Mouse (Mus musculus): ENCODE data around the gene Retsat. TPM values are rescaled to one million over a fixed set of nuclear protein-coding genes. Genes with fewer than 3 reads are reported as not detected.

The Retsat gene
- 10.9 TPM for polyA plus RNA-seq (2014; fragmentation: Illumina TruSeq; extraction: RNeasy Lipid Tissue Mini Kit (QIAGEN cat#74804))

DNA sequence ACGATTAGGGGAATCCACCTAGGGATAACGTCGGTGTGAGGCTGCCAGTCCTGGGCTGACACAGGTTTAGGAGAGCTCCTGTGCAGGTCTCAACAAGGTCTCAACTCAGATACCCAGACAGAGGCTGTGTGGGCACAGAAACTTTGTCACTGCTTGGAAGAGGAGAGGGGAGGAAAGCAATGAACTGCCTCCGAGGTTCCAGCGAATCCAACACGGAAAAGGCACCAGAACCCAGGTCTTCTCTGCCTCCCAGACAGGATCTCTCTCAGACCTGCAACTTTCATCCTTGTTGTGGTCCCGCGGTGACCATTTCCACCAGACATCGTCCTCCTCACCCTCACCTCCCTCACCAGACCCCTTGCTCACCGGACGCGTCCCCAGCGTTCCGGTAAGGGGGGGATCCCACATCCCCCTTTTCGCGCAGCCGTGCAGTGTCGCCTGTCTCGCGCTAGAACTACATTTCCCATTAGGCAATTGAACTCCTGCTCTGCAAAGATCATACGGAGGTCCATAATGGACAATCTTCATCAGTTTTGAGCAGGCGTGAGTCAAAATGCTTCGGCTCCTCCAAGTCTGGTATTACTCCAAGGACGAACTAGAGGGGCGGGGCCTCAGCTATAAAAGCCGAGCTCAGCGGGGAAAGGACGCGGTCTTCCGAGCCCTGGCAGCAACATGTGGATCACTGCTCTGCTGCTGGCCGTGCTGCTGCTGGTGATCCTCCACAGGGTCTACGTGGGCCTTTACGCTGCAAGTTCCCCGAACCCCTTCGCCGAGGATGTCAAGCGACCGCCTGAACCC is at the start of gene Retsat, which contains the start of gene Elmod3:
Retsat (plus strand) TSS at position 520 of the 798 bp plus-strand sequence.
Elmod3 (minus strand) TSS at position 458 of the 798 bp plus-strand sequence.

DNA sequence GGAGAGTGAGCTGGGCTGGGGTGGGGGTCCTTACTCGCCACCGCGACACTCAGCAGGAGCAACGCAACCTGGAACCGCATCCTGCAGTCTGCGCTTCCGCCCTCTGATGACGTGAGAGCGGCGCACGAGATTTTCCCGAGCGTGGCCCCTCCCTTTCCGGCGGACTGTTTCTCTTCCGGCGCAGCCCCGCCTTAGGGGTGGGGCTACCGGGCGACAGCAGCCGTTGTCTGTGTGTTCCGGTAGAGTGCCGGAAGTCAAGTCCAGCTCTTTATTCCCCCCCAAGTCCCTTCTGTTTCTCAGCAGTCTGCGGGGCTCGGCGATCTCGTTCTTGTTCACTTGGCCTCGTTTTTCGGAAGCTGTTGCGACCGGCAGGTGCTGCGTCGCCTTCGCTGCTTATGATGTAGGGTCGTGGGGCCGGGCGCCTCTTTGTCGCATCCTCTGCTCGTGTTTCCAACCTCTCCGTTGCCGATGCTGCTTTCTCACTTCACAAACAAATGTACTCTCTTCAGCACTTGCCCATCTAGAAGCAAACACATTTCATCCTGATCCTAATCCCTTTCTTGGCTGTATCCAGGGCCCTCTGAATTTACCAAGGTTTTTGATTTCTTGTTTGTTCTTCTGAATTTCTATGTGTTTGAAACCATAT is 18.5 kb downstream of the Retsat start, which contains the start of gene Tgoln1:
Tgoln1 (minus strand) TSS at position 358 of the 646 bp plus-strand sequence.

Other genes with a start within 250 kb of the Retsat start
- gene Tmem150a, start 243.0 kb upstream of the Retsat start, polyA plus RNA-seq (2014; fragmentation: Illumina TruSeq; extraction: RNeasy Lipid Tissue Mini Kit (QIAGEN cat#74804)): 0.83 TPM
- gene Rnf181, start 231.5 kb upstream of the Retsat start, polyA plus RNA-seq (2014; fragmentation: Illumina TruSeq; extraction: RNeasy Lipid Tissue Mini Kit (QIAGEN cat#74804)): 165 TPM
- gene Vamp5, start 218.0 kb upstream of the Retsat start, polyA plus RNA-seq (2014; fragmentation: Illumina TruSeq; extraction: RNeasy Lipid Tissue Mini Kit (QIAGEN cat#74804)): 0.34 TPM
- 35.1 TPM for gene Vamp8, start 207.8 kb upstream of the Retsat start, polyA plus RNA-seq (2014; fragmentation: Illumina TruSeq; extraction: RNeasy Lipid Tissue Mini Kit (QIAGEN cat#74804))
- gene Ggcx, start 184.2 kb upstream of the Retsat start, polyA plus RNA-seq (2014; fragmentation: Illumina TruSeq; extraction: RNeasy Lipid Tissue Mini Kit (QIAGEN cat#74804)): 19.7 TPM
- gene Mat2a, start 158.9 kb upstream of the Retsat start, polyA plus RNA-seq (2014; fragmentation: Illumina TruSeq; extraction: RNeasy Lipid Tissue Mini Kit (QIAGEN cat#74804)): 298 TPM
- gene Sh2d6, start 76.8 kb upstream of the Retsat start, polyA plus RNA-seq (2014; fragmentation: Illumina TruSeq; extraction: RNeasy Lipid Tissue Mini Kit (QIAGEN cat#74804)): not detected
- 1.3 TPM for gene Capg, start 54.1 kb upstream of the Retsat start, polyA plus RNA-seq (2014; fragmentation: Illumina TruSeq; extraction: RNeasy Lipid Tissue Mini Kit (QIAGEN cat#74804))
- 4.4 TPM for gene Elmod3, start 62 bp upstream of the Retsat start, polyA plus RNA-seq (2014; fragmentation: Illumina TruSeq; extraction: RNeasy Lipid Tissue Mini Kit (QIAGEN cat#74804))
- gene Tgoln1, start 18.5 kb downstream of the Retsat start, polyA plus RNA-seq (2014; fragmentation: Illumina TruSeq; extraction: RNeasy Lipid Tissue Mini Kit (QIAGEN cat#74804)): 251 TPM
- gene Tcf7l1, start 190.8 kb downstream of the Retsat start, polyA plus RNA-seq (2014; fragmentation: Illumina TruSeq; extraction: RNeasy Lipid Tissue Mini Kit (QIAGEN cat#74804)): 3.9 TPM

Measured in ovary, adult 10 weeks (tissue).